Mouse (Mus musculus) lung, postnatal 0 days (tissue): ENCODE results near the gene Ccdc160. TPM values are rescaled to one million over a fixed set of nuclear protein-coding genes. Genes with fewer than 3 reads are reported as not detected.

Experiments used
- ATAC-seq: fragments of 200-750 bp; cut with Nextera tagmentation; 2 replicates; pipeline ENCODE4 v1.8.0; 2017; ENCODE audit warnings: moderate library complexity
- DNase-seq: peaks from one replicate; pipeline ENCODE4 v3.0.0-alpha.2; 2016; ENCODE audit warnings: low spot score
- H3K27ac ChIP-seq: fragments of 300-500 bp; sonication (generic); 2 replicates; pipeline ENCODE4 v1.5.1; 2014; ENCODE audit warnings: antibody characterized with exemption, mild to moderate bottlenecking, low read length, mixed read lengths
- H3K27me3 ChIP-seq: fragments of 300-500 bp; sonication (generic); replicated peaks from 2 replicates; pipeline ENCODE4 v1.6.1; 2014; ENCODE audit warnings: low read length, mixed read lengths; ENCODE audit not compliant: insufficient read depth
- H3K36me3 ChIP-seq: fragments of 300-500 bp; sonication (generic); 2 replicates; pipeline ENCODE4 v1.6.1; 2014; ENCODE audit warnings: low read length, mixed read lengths; ENCODE audit not compliant: insufficient read depth
- H3K4me1 ChIP-seq: fragments of 300-500 bp; sonication (generic); 2 replicates; pipeline ENCODE4 v1.6.1; 2014; ENCODE audit warnings: antibody characterized with exemption, low read depth, low read length, mixed read lengths; ENCODE audit not compliant: insufficient read depth
- H3K4me2 ChIP-seq: fragments of 300-500 bp; sonication (generic); replicated peaks from 2 replicates; pipeline ENCODE4 v1.6.1; 2014; ENCODE audit warnings: low read depth, mild to moderate bottlenecking, low read length, moderate library complexity, mixed read lengths
- H3K4me3 ChIP-seq: fragments of 300-500 bp; sonication (generic); 2 replicates; pipeline ENCODE4 v1.5.1; 2014; ENCODE audit warnings: low read depth, low read length
- H3K9ac ChIP-seq: fragments of 300-500 bp; sonication (generic); replicated peaks from 2 replicates; pipeline ENCODE4 v1.6.1; 2014; ENCODE audit warnings: low read depth, mild to moderate bottlenecking
- H3K9me3 ChIP-seq: fragments of 300-500 bp; sonication (generic); 2 replicates; pipeline ENCODE4 v1.6.1; 2016; ENCODE audit warnings: low read length, mixed read lengths
- CTCF ChIP-seq: IDR thresholded peaks from 2 replicates; pipeline ENCODE4 v1.5.1; 2016; ENCODE audit warnings: antibody characterized with exemption, mild to moderate bottlenecking
- EP300 ChIP-seq: IDR thresholded peaks from 2 replicates; pipeline ENCODE4 v1.6.1; 2016; ENCODE audit warnings: antibody characterized with exemption, mild to moderate bottlenecking, control low read depth
- WGBS: fragments of 180-500 bp; shearing (Covaris S2); extraction: QIAGEN DNeasy Blood & Tissue Kit; methylation state at CpG from one replicate; pipeline ENCODE4 v1.1.7; 2014; 5-methylcytosine and 5-hydroxymethylcytosine counted together
- polyA plus RNA-seq: library from polyadenylated mRNA; unstranded; fragments of >200 nt; fragmentation: Nextera tagmentation; extraction: Ambion mirVana; gene quantifications from 2 replicates; pipeline ENCODE4 v1.2.1, GENCODE M21; 2015

Ccdc160 gene
- polyA plus RNA-seq, 1 experiment from 2014 or later: 2.5 TPM

- H3K4me1 ChIP-seq: no peaks in the 10 kb centered on the region
- no peak for TF ChIP-seq EP300
- TF ChIP-seq CTCF: no peak
- no peak for DNase-seq
- no peak overlapping the region for H3K4me3 ChIP-seq
- no peak overlapping the region for H3K9ac ChIP-seq
- H3K27ac ChIP-seq: no peak overlapping the region
- no peak for ATAC-seq
- H3K36me3 ChIP-seq: no peaks in the 10 kb centered on the region
- no peaks in the 10 kb centered on the region for H3K27me3 ChIP-seq
- no peaks in the 10 kb centered on the region for H3K9me3 ChIP-seq
- H3K4me2 ChIP-seq: no peak overlapping the region
- WGBS: 76% methylated on average over 5 of the region's 5 CpGs
These were observed 13.3 kb upstream of the Ccdc160 start for GRCm38 (mm10) chrX:52777671-52778070.

- 31% methylated on average over 5 of the region's 5 CpGs for WGBS
- no peaks in the 10 kb centered on the region for H3K4me1 ChIP-seq
- no peak overlapping the region for H3K27ac ChIP-seq
- no peak overlapping the region for H3K9ac ChIP-seq
- H3K27me3 ChIP-seq: no peaks in the 10 kb centered on the region
- no peak for ATAC-seq
- no peaks in the 10 kb centered on the region for H3K36me3 ChIP-seq
- peak; percentile 32 for DNase-seq
- TF ChIP-seq CTCF (no peak), EP300 (no peak)
- no peaks in the 10 kb centered on the region for H3K9me3 ChIP-seq
- peak overlapping the region; percentile 2; the same call in 1 of the 2 replicates for H3K4me3 ChIP-seq
- no peak overlapping the region; the same call in 1 of the 2 replicates for H3K4me2 ChIP-seq
These were observed 7.1 kb upstream of the Ccdc160 start for GRCm38 (mm10) chrX:52783898-52784297.

DNA sequence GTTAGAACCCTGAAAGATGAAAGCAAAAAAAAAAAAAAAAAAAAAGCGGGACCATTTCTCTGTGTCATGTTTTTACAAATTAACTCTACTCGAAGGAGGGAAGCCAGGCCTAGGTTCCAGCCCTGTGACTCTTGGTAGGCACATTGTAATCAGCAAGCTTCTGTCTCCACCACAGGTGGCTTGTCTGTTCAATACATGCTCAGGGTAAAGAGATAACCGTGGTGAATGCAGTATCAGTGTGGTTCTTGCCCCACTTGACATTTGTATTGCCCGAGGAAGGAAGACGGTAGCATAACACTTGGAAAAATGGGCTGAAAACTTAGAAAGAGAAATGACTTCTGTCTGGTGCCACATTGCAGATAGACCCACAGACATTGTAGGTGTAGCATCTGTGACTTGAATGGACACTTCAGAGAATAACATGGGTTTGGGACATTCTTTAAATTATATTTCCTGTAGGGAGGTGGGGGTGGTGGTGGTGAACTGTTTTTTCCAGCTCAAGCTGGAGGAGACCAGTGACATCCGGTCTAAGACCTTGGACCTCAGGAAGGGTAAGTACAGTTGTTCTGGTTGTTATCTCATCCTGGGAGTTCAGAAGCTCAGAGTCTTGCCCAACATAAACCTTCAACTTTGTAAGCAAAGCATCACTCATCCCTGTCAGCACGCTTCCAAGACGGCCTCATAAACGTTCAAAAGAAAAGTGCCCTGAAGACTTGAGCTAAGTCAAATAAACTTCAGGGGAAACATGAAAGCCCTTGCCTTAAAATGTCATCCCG is 1.1 kb downstream of the Ccdc160 start:
- Histone ChIP-seq H3K27me3 (no peaks in the 10 kb centered on the region), H3K4me3 (no peak overlapping the region), H3K27ac (no peak overlapping the region), H3K9me3 (no peaks in the 10 kb centered on the region), H3K9ac (no peak overlapping the region), H3K4me1 (no peaks in the 10 kb centered on the region), H3K36me3 (no peaks in the 10 kb centered on the region), H3K4me2 (no peak overlapping the region)
- peak; percentile 45; the same call in 1 of the 2 replicates for TF ChIP-seq EP300
- TF ChIP-seq CTCF: no peak
- 33% methylated on average over 10 of the region's 10 CpGs for WGBS
- DNase-seq (peak; percentile 20), ATAC-seq (peak; percentile 52)

GRCm38 (mm10) chrX:52792861-52793260 is 1.9 kb downstream of the Ccdc160 start:
- H3K36me3 ChIP-seq: no peaks in the 10 kb centered on the region
- no peak for ATAC-seq
- H3K4me1 ChIP-seq: no peaks in the 10 kb centered on the region
- no peaks in the 10 kb centered on the region for H3K27me3 ChIP-seq
- no peaks in the 10 kb centered on the region for H3K9me3 ChIP-seq
- DNase-seq: no peak
- no peak for TF ChIP-seq CTCF
- no peak for TF ChIP-seq EP300
- 38% methylated on average over 6 of the region's 6 CpGs for WGBS
- H3K4me3 ChIP-seq: no peak overlapping the region
- H3K9ac ChIP-seq: no peak overlapping the region
- no peak overlapping the region for H3K4me2 ChIP-seq
- no peak overlapping the region for H3K27ac ChIP-seq

DNA sequence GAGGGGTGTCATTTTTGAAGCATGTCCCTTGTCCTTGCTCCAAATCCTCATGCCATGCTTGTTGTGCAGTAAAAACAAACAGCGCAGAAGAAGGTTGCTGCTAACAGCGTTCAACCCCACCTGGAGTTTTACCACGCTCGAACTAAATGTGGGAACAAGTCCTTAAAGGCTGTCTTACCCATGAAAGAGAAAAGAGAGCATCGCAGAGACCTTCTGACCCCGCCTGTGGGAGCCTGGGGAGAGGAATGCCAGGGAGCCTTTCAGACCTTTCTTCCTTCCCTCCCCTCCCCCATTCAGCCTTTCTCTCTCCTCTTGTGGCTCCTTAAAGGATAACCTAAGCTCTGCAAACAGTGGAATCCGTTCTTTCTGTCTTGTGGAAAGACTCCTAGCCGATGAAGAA is 4.8 kb downstream of the Ccdc160 start:
- TF ChIP-seq CTCF (no peak), EP300 (no peak)
- no peak overlapping the region for H3K4me3 ChIP-seq
- no peaks in the 10 kb centered on the region for H3K27me3 ChIP-seq
- no peak overlapping the region for H3K27ac ChIP-seq
- WGBS: 32% methylated on average over 8 of the region's 8 CpGs
- H3K36me3 ChIP-seq: no peaks in the 10 kb centered on the region
- no peak overlapping the region for H3K9ac ChIP-seq
- DNase-seq: no peak
- ATAC-seq: no peak
- no peaks in the 10 kb centered on the region for H3K4me1 ChIP-seq
- H3K4me2 ChIP-seq: no peak overlapping the region
- H3K9me3 ChIP-seq: no peaks in the 10 kb centered on the region

DNA sequence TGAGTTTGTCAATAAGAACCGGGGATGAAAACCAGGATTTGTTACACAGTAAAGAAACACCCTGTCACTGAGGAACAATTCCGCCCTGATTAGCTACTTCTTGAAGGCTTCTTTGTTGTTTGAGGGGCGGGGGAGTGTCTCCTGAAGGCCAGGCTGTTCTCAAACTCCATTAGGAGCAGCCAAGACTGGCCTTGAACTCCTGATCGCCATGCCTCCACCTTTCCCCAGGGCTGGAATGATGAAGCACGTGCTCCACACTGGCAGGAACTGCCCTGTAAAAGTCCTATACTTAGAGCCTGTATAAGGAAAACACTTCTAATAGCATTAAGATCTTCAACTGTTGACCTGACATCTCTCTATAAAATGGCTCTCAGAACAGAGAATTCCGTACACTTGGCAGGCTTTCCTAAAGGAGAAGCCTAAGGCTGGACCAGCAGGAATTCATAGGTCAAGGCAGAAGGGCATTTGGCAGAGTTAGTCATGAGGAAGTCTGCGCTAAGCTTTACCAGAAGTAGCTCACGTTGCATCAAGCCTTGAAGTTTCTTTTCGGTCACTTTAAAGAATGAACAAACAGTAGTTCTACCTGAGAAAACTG is 6.1 kb downstream of the Ccdc160 start:
- no peaks in the 10 kb centered on the region for H3K36me3 ChIP-seq
- H3K4me1 ChIP-seq: no peaks in the 10 kb centered on the region
- no peak overlapping the region for H3K27ac ChIP-seq
- DNase-seq (peak; percentile 35), ATAC-seq (peak; percentile 28; the same call in 1 of the 2 replicates)
- WGBS: 44% methylated on average over 9 of the region's 9 CpGs
- no peak overlapping the region for H3K4me3 ChIP-seq
- no peaks in the 10 kb centered on the region for H3K27me3 ChIP-seq
- no peak overlapping the region for H3K9ac ChIP-seq
- H3K4me2 ChIP-seq: no peak overlapping the region
- H3K9me3 ChIP-seq: no peaks in the 10 kb centered on the region
- TF ChIP-seq EP300 (no peak), CTCF (no peak)
